Mouse (Mus musculus): ENCODE data around the gene Rbbp4. TPM values are rescaled to one million over a fixed set of nuclear protein-coding genes. Genes with fewer than 3 reads are reported as not detected.

Rbbp4 gene
- polyA plus RNA-seq (2015; fragmentation: Nextera tagmentation; extraction: Ambion mirVana) = 159 and 182 TPM in 2 replicates

DNA sequence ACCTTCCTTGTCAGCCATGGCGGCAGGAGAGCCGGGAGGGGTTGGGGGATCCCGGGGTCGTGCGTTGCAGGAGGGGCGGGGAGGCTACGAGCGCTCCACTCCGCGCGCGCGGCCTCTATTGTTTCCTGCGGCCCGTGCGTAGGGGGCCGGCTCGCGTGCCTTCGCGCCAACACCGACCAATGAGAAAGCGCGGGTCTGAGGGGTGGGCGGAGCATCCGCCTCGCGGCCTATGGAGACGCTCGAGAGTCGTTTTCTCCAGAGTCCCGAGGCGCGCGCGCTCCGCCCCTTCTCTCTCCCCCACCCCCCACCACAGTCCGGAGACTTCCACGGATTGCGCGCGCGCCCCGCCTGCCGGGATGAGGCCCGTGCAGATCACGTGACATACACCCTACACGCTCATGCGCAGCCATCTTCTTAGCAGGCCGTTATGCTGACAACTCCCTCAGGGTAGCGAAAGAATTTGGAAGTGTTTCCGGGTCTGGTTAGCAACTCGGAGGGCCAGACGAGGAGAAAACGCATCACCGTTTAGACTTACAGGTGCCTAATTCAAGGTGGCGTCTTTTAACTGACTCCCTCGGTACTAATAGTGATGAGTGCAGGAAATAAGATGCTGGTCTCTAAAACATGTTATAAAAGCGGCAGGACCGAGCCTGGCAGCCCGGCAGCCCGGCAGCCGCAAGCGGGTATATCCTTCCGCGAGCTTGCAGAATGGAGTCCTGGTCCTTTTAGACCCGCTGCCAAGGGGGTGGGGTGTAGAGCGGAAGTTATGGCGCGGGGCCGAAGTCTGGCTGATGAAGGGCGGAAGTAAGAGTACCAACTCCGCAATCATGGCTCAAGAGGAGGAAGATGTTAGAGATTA is at the start of gene Rbbp4, which contains the start of gene Zbtb8os:
Rbbp4 (minus strand) TSS at position 155 of the 859 bp plus-strand sequence.
Zbtb8os (plus strand) TSS at position 480 of the 859 bp plus-strand sequence.
- H3K9ac ChIP-seq (replicated peaks; ENCODE audit: low read depth) = peak within 1 kb of the TSS; percentile 85
- no peaks in the 10 kb centered on the region for H3K36me3 ChIP-seq (ENCODE audit: insufficient read depth, low read length)
- peak; percentile 34 for TF ChIP-seq CTCF (IDR thresholded peaks at IDR 0.05)
- peak; percentile 87 for TF ChIP-seq EP300 (IDR thresholded peaks at IDR 0.05)
- H3K27ac ChIP-seq (ENCODE audit: low read length) = peak within 1 kb of the TSS; percentile 99
- peak within 1 kb of the TSS; percentile 86 for H3K4me3 ChIP-seq (ENCODE audit: low read depth, low read length)
- DNase-seq (ENCODE audit: low spot score) (peak; percentile 100), ATAC-seq (peak; percentile 97)
- no peaks in the 10 kb centered on the region for H3K27me3 ChIP-seq (replicated peaks; ENCODE audit: insufficient read depth, low read length)
- H3K9me3 ChIP-seq (ENCODE audit: low read length) = no peaks in the 10 kb centered on the region
- WGBS = under 1% methylated on average over 58 of the region's 73 CpGs
- peak within 1 kb of the TSS; percentile 68 for H3K4me2 ChIP-seq (replicated peaks; ENCODE audit: low read depth, low read length)
- H3K4me1 ChIP-seq (ENCODE audit: insufficient read depth, low read depth, low read length) = no peaks in the 10 kb centered on the region; the same call in 1 of the 2 replicates

DNA sequence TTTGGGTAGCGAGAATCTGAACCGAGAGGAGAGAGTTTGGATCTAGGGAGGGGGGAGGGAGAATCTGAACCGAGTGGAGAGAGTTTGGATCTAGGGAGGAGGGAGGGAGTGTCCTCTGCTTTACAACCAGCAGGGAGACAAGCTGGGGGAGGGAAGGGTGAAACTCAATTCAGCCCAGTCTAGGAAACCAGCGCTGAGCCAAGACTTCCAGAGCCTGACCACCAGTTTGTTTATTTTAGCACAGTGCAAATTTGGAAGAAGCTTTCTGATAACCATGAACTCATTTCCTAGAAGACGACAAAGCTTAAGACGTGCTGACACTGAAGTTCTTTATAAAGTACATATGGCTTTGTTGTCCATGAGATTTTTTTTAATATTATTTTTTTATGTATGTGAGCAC is 49.3 kb upstream of the Rbbp4 start:
- peak overlapping the region; percentile 32; the same call in 1 of the 2 replicates for H3K4me2 ChIP-seq (replicated peaks; ENCODE audit: low read depth, low read length)
- H3K9ac ChIP-seq (replicated peaks; ENCODE audit: low read depth) = no peak overlapping the region
- ATAC-seq (peak; percentile 92), DNase-seq (ENCODE audit: low spot score) (peak; percentile 94)
- H3K9me3 ChIP-seq (ENCODE audit: low read length) = no peaks in the 10 kb centered on the region
- H3K4me1 ChIP-seq (ENCODE audit: insufficient read depth, low read depth, low read length) = no peaks in the 10 kb centered on the region
- no peak overlapping the region for H3K4me3 ChIP-seq (ENCODE audit: low read depth, low read length)
- H3K36me3 ChIP-seq (ENCODE audit: insufficient read depth, low read length) = no peaks in the 10 kb centered on the region
- peak overlapping the region; percentile 89 for H3K27ac ChIP-seq (ENCODE audit: low read length)
- TF ChIP-seq CTCF (IDR thresholded peaks at IDR 0.05) (no peak), EP300 (IDR thresholded peaks at IDR 0.05) (peak; percentile 78)
- WGBS = 10% methylated on average over 6 of the region's 6 CpGs
- no peaks in the 10 kb centered on the region for H3K27me3 ChIP-seq (replicated peaks; ENCODE audit: insufficient read depth, low read length)

DNA sequence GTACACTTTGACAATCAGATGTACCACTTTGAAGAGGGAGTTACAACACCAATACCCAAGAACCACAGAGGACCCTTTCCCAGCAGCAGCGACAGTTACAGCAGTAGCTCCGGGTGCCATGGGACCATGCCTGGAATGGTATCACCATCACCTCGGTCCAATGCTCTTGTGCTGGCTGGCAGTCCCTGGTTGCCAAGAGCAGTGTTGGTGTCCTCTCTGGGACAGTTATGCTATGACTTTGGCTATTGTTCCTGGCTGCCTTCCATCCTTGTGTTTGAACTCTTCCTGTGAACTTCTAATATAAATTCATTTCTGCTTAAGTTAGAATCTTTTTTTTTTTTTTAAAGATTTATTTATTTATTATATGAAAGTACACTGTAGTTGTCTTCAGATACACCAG is 48.4 kb upstream of the Rbbp4 start:
- no peaks in the 10 kb centered on the region for H3K9me3 ChIP-seq (ENCODE audit: low read length)
- H3K27ac ChIP-seq (ENCODE audit: low read length) = peak overlapping the region; percentile 89
- 65% methylated on average over 3 of the region's 3 CpGs for WGBS
- DNase-seq (ENCODE audit: low spot score) (peak; percentile 58), ATAC-seq (peak; percentile 23; the same call in 1 of the 2 replicates)
- no peak overlapping the region for H3K4me3 ChIP-seq (ENCODE audit: low read depth, low read length)
- no peaks in the 10 kb centered on the region for H3K4me1 ChIP-seq (ENCODE audit: insufficient read depth, low read depth, low read length)
- no peak overlapping the region for H3K9ac ChIP-seq (replicated peaks; ENCODE audit: low read depth)
- TF ChIP-seq EP300 (IDR thresholded peaks at IDR 0.05) (no peak), CTCF (IDR thresholded peaks at IDR 0.05) (no peak)
- H3K27me3 ChIP-seq (replicated peaks; ENCODE audit: insufficient read depth, low read length) = no peaks in the 10 kb centered on the region
- 0 out of 2 replicates have a peak overlapping the region, but pooled peaks have one; percentile 20 for H3K4me2 ChIP-seq (replicated peaks; ENCODE audit: low read depth, low read length)
- H3K36me3 ChIP-seq (ENCODE audit: insufficient read depth, low read length) = no peaks in the 10 kb centered on the region

- Histone ChIP-seq H3K27me3 (replicated peaks; ENCODE audit: insufficient read depth, low read length) (no peaks in the 10 kb centered on the region), H3K36me3 (ENCODE audit: insufficient read depth, low read length) (no peaks in the 10 kb centered on the region), H3K4me2 (replicated peaks; ENCODE audit: low read depth, low read length) (peak overlapping the region; percentile 20; the same call in 1 of the 2 replicates), H3K4me1 (ENCODE audit: insufficient read depth, low read depth, low read length) (no peaks in the 10 kb centered on the region), H3K9ac (replicated peaks; ENCODE audit: low read depth) (no peak overlapping the region), H3K27ac (ENCODE audit: low read length) (peak overlapping the region; percentile 57), H3K9me3 (ENCODE audit: low read length) (no peaks in the 10 kb centered on the region), H3K4me3 (ENCODE audit: low read depth, low read length) (no peak overlapping the region)
- TF ChIP-seq EP300 (IDR thresholded peaks at IDR 0.05) = no peak
- TF ChIP-seq CTCF (IDR thresholded peaks at IDR 0.05) = no peak
- ATAC-seq = 0 out of 2 replicates have a peak, but pooled peaks have one; percentile 1
- 87% methylated on average over 2 of the region's 2 CpGs for WGBS
- DNase-seq (ENCODE audit: low spot score) = peak; percentile 58
Measured at GRCm38 (mm10) chr4:129382488-129382887, 47.3 kb upstream of the Rbbp4 start.

GRCm38 (mm10) chr4:129382029-129382428 is 46.9 kb upstream of the Rbbp4 start:
- no peak for TF ChIP-seq CTCF (IDR thresholded peaks at IDR 0.05)
- no peak for TF ChIP-seq EP300 (IDR thresholded peaks at IDR 0.05)
- no peaks in the 10 kb centered on the region for H3K4me1 ChIP-seq (ENCODE audit: insufficient read depth, low read depth, low read length)
- no peaks in the 10 kb centered on the region for H3K27me3 ChIP-seq (replicated peaks; ENCODE audit: insufficient read depth, low read length)
- no peak overlapping the region for H3K4me2 ChIP-seq (replicated peaks; ENCODE audit: low read depth, low read length)
- H3K36me3 ChIP-seq (ENCODE audit: insufficient read depth, low read length) = no peaks in the 10 kb centered on the region
- H3K4me3 ChIP-seq (ENCODE audit: low read depth, low read length) = no peak overlapping the region
- H3K27ac ChIP-seq (ENCODE audit: low read length) = 0 out of 2 replicates have a peak overlapping the region, but pooled peaks have one; percentile 57
- WGBS = 88% methylated on average over 9 of the region's 9 CpGs
- ATAC-seq = no peak
- no peak for DNase-seq (ENCODE audit: low spot score)
- no peaks in the 10 kb centered on the region for H3K9me3 ChIP-seq (ENCODE audit: low read length)
- no peak overlapping the region for H3K9ac ChIP-seq (replicated peaks; ENCODE audit: low read depth)

DNA sequence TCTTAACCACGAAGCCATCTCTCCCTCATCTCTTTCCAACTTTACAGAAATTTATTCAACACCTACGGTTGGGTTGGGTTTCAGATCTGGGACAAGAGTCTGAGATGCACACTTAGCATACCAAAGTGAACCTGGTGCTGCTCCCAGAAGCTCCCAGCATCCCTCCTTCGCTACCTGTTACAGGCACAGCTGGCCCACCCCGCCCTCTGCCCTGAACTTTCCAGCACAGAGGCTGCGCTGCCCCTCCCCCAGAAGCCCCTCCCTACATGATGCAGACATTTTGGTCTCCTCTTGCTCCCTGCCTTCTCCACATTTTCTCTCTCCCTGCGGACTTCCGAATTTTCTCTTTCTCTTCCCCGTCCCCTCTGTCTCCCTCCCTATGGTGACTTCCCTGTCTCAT is 46.0 kb upstream of the Rbbp4 start:
- H3K36me3 ChIP-seq (ENCODE audit: insufficient read depth, low read length) = no peaks in the 10 kb centered on the region
- H3K4me1 ChIP-seq (ENCODE audit: insufficient read depth, low read depth, low read length) = no peaks in the 10 kb centered on the region
- H3K9ac ChIP-seq (replicated peaks; ENCODE audit: low read depth) = no peak overlapping the region
- H3K27me3 ChIP-seq (replicated peaks; ENCODE audit: insufficient read depth, low read length) = no peaks in the 10 kb centered on the region
- no peak for ATAC-seq
- H3K4me3 ChIP-seq (ENCODE audit: low read depth, low read length) = no peak overlapping the region
- H3K9me3 ChIP-seq (ENCODE audit: low read length) = no peaks in the 10 kb centered on the region
- DNase-seq (ENCODE audit: low spot score) = no peak
- TF ChIP-seq EP300 (IDR thresholded peaks at IDR 0.05) = no peak
- TF ChIP-seq CTCF (IDR thresholded peaks at IDR 0.05) = no peak
- no peak overlapping the region for H3K4me2 ChIP-seq (replicated peaks; ENCODE audit: low read depth, low read length)
- WGBS = 76% methylated on average over 8 of the region's 8 CpGs
- no peak overlapping the region for H3K27ac ChIP-seq (ENCODE audit: low read length)

All from lung, postnatal 0 days (tissue).